Mouse (Mus musculus): ENCODE results near the gene Crybb2. TPM values are rescaled to one million over a fixed set of nuclear protein-coding genes. Genes with fewer than 3 reads are reported as not detected.
"Not testable (repeated sequence)": the region's sequence is repeated elsewhere in the genome, so short reads cannot be mapped to it uniquely, and the experiment has no call there.

The Crybb2 gene
- 0.17 TPM in 1 of 2 replicates, not detected in the other for polyA plus RNA-seq (2012; rRNA removed)

DNA sequence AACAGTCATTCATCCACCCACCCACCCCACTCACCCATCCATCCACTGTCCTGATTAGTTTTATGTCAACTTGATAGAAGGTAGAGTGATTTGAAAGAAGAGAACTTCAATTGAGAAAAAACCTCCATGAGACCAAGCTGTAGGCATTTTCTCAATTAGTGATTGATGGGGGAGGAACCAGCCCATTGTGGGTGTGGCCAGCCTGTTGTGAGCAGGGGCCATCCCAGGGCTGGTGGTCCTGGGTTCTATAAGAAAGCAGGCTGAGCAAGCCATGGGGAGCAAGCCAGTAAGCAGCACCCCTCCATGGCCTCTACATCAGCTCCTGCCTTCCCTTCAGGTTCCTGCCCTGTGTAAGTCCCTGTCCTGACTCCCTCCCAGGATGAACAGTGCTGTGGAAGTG, at the start of gene Crybb2:
Gene Crybb2 (minus strand): TSS at position 101 of the 400 bp plus-strand sequence.
- DNase-seq (ENCODE audit: low read depth, low spot score), result no peak

DNA sequence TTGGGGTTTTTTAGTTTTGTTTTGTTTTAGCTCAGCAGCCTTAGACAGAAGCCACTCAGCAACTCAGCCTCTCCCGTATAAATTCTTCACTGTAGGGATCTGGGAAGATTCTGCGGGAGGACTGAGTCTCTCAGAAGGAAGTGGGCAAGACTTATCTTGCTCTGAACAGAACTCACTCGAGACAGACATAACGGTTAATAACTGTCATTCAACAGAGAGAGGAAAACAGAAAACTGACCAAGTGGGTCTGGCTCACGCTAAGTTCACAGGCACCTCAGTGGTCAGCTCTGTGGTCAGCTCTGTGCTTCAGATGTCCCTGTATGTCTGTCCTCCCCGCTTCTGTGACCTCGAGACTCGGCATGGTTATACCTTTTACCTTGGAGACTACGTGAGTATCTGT, 49.4 kb upstream of the Crybb2 start:
- 71% methylated on average over 9 of the region's 9 CpGs for WGBS
- no peak for DNase-seq (ENCODE audit: low read depth, low spot score)

DNA sequence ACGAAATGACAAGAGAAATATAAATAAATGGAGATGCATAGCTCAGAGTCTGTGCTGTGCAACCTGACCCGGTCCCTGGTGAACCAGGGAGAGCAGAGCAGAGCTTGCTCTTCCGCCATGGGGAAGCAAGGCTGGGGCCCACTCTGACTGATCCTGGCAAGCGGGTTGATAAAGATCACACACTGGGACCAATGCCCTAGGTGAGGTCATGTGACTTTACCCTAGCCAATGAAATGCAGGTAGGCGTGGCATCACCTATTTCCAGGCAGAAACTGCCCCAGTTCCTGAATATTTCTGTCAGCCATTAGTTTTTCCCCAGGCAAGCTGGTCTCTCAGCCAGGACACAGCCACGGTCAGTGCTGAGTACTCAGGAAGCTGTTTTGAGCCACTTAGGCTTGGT, 48.8 kb upstream of the Crybb2 start:
- no peak for DNase-seq (ENCODE audit: low read depth, low spot score)
- WGBS, result 30% methylated on average over 6 of the region's 6 CpGs

DNA sequence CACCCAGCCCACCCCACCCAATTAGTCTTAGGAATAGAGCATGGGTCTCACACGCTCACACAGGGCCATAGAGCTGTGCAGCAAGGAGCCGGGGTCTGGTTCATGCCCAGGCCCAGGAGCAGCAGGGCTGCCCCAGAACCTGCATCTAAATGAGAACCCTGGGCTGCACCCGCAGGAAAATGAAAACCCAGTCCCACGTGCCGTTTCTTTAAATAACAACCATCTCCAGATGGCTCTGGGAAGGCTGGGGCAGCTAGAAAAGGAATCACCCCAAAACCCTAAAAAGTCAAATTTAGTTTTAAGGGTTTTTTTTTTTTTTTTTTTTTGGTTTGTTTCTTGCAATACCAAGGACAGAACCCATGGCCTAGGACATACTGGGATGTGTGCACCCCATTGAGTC, 47.4 kb upstream of the Crybb2 start:
- no peak for DNase-seq (ENCODE audit: low read depth, low spot score)
- 88% methylated on average over 5 of the region's 5 CpGs for WGBS

DNA sequence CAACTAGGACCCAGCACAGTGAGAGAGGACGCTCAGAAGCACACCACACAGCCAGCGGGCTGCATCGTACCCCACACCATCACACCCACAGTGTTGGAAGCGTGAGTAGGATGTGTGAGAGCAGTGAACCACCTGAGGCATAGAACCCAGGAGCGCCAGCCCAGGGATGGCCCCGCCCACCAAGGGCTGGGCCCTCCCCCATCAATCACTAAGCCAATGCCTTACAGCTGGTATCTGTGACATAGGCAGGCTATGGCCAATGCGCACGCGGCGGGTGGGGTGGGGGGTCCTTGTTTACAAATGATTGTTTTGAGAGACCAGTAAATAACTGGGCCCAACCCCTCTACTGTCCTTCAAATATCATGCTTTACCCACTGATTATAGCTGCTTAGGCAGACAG, 46.0 kb upstream of the Crybb2 start:
- no peak for DNase-seq (ENCODE audit: low read depth, low spot score)
- 82% methylated on average over 10 of the region's 10 CpGs for WGBS

DNA sequence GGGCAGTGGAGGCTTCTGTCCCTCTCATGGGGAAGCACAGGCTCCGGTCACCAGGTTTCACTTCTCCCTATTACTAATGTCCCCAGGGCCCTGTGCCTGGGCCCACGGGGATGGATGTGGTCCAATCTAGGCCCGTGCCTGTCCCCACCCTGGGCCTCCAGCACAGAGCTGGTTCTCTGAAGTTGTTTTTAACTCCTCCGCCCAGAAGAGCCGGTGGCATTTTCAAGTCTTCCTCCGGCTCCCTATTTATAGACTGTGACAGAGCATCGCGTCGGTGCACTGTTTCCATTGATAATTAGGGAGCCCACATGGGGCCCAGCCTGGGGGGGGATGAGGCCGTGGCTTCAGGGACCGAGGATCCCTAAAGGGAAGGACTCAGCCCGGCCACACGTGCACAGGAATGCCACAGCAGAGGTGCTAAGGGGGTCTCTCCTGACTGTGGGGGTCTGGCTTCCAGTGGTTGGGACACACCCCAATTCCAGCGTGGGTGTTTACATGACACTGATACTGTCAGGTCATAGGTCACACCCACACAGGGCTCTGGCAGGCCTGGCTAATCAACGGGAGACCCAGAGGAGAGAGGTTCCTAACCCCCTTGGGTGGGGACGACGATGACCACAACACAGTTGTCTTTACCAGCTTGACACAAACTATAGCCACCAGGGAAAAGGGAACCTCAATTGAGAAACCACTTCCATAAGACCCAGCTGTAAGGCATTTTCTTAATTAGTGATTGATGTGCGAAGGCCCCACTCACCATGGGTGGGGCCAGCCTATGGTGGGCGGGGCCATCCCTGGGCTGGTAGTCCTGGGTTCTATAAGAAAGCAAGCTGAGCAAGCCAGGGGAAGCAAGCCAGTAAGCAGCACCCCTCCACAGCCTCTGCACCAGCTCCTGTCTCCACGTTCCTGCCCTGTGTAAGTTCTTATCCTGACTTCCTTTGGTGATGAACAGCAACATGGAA, 44.6 kb upstream of the Crybb2 start:
- DNase-seq (ENCODE audit: low read depth, low spot score), result no peak
- WGBS, result 37% methylated on average over 20 of the region's 20 CpGs

DNA sequence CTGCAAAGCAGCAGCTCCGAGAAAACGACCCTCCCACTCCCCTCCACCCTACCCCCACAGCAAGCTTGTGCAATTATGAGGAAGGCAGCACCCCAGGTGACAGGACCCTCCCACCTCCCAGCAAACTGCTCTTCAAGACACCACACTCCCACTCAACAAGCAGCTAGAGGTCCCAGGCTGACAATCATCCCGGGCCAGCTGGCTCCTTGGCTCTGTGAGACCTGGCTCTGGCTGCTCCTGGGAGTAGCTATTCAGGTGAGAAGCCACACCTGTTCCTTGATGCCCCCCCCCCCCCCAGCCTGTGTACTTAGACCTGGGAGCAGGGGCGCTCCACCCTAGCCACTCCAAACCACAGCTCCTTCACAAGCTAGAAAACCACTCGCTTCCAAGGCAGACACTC, 43.2 kb upstream of the Crybb2 start:
- DNase-seq (ENCODE audit: low read depth, low spot score), result no peak
- WGBS, result 21% methylated on average over 5 of the region's 5 CpGs

DNA sequence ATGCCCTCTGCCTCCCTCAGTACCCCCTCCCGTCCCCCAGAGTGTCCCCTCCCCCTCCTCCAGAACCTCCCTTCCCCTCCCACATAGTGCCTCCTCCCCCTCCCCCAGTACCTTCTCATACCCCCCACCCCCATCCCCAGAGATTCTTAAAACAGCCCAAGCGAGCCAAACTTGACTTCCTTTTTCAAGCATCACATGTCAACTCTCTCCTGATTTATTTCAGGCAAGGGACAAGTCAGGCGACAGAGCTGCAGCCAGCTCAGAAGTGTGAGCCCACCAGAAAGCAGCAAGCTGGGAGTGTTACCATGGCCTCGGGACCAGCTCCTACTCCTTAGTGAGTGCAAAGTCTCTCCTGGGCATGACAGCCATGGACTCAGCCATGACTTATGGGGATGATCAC, 41.4 kb upstream of the Crybb2 start:
- 38% methylated on average over 4 of the region's 4 CpGs for WGBS
- no peak for DNase-seq (ENCODE audit: low read depth, low spot score)

DNA sequence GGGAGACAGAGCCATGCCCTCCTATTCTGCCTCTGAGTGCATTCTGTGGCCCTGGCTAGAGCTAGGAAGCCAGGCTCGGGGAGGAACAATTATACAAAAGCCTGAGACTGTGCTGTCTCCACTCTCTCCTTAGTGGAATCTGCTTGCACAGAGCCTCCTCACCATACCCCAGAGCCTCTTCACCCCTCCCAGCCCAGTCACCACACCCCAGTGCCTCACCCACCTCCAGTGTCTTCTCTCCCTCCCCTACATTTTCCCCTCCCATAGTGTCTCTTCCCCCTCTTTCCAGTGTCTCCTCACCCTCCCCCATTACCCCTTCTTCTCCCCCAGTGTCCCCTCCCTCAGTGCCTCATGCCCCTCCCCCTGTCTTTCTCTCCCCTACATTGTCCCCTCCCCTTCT, 41.0 kb upstream of the Crybb2 start:
- WGBS, result 31% methylated on average over 1 of the region's 1 CpGs
- DNase-seq (ENCODE audit: low read depth, low spot score), result no peak

DNA sequence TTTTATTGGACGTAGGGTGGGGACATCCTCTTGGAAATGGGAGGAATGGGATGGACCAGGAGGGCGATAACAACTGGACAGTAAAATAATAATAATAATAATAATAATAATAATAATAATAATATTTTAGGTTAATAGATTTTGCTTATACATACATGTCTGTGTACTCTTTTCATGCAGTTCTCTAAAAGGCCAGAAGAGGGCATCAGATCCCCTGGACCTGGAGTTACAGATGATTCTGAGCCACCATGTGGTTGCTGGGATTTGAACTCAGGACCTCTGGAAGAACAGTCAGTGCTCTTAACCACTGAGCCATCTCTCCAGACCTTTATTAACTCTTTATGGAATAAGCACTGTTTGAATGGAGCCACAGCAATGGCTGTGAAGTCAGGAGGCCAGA, 39.7 kb upstream of the Crybb2 start:
- not testable (repeated sequence) for DNase-seq (ENCODE audit: low read depth, low spot score)
- 75% methylated on average over 2 of the region's 2 CpGs for WGBS

DNA sequence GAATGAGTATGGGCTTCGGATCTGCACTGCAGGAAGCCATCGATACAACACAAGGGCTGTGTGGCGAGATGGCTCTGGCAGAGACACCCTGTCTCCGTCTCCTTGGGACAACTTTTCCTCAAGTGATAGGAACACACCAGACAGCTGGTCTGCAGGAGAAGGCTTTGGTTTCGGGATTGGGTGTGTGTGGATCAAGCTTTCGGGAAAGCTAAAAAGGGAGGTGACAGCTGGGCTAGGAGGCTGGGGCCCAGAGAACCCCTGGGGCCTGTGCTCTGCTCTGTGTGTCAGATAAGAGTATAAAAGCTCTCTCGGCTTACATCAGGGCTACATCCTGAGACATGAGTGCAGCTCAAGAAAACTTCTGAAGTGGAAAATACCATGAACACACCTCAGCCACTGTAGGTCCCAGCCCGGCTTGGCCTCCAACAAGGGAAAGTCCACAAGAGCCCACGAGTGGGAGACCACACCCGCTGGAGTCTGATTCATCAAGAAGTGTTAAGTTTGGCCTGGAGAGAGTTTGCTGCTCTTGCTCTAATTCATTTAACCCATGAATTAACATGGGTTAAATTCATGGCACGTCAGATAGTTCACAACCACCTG, 38.3 kb upstream of the Crybb2 start:
- DNase-seq (ENCODE audit: low read depth, low spot score), result no peak
- 74% methylated on average over 11 of the region's 11 CpGs for WGBS

DNA sequence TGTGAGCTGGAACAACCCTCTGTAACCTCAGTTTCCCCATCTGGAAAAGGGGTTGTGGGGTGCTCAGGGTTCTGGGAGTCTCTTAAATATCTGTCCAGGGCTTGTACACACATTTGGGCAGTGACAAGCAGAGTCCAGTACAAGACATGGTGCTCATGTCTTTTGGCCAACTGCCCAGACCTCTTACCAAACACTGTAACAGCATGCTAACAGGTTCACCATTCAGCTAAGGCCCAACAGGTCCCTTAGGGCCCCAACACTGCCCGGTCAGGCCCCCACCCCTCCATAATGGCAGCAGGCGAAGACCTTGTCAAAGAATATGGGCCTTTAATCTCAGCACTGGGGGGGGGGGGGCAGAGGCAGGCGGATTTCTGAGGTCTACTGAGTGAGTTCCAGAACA, 37.8 kb upstream of the Crybb2 start:
- 68% methylated on average over 3 of the region's 3 CpGs for WGBS
- DNase-seq (ENCODE audit: low read depth, low spot score), result no peak

DNA sequence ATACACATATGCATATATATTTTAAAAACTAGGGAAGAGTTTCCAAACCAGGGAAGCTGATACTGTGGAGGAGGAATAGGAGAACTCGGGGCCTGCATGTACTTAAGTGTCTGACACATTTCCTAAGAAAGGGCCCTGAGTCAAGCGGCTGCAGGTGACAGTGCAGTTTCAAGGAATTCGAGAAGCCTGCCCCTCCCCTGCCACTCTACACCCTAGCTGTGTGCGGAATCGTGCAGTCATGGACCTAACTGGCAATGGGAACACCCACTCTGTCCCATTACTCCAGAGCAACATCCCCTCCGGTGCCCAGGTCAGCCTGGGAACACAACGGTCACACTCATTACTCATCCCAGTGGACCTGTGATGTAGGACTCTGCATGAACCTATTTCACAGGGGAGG, 36.7 kb upstream of the Crybb2 start:
- no peak for DNase-seq (ENCODE audit: low read depth, low spot score)
- WGBS, result 73% methylated on average over 7 of the region's 7 CpGs

DNA sequence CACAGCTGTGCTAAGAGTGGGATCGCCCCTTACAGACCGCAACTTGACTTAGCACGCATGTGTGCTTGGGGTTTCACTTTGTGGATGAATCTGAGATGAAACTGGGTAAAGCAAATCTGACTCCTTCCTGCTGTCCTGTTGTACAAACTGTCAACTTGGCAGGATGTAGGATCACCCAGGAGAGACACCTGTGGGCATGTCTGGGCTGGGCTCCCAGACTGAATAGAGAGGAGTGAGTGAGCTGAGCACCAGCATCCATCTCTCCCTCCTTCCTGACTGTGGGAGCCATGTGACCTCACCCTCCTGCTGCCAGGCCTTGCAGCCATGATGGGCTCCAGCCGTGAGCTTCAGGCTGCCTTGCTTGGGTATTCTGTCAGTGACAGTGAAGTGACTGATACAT, 35.6 kb upstream of the Crybb2 start:
- 90% methylated on average over 4 of the region's 4 CpGs for WGBS
- DNase-seq (ENCODE audit: low read depth, low spot score), result no peak

DNA sequence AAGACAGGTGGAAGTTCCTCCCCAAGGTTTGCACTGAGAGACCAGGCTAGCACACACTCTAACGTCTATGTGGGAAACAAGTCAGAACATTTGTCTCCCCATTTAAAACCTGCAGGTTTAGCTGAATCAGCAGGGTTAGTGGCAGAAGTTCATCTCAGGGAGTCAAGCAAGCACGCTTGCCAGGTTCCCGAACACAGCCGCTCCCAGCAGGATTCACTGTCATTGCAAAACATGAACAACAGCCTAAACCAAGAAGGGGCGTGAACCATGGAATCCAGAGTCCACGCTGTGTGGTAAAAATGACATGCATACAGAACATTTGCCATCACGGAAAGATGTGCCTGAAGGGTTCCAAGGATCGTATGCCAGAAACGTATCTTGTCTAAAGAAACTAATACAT, 35.1 kb upstream of the Crybb2 start:
- 56% methylated on average over 9 of the region's 9 CpGs for WGBS
- no peak for DNase-seq (ENCODE audit: low read depth, low spot score)

DNA sequence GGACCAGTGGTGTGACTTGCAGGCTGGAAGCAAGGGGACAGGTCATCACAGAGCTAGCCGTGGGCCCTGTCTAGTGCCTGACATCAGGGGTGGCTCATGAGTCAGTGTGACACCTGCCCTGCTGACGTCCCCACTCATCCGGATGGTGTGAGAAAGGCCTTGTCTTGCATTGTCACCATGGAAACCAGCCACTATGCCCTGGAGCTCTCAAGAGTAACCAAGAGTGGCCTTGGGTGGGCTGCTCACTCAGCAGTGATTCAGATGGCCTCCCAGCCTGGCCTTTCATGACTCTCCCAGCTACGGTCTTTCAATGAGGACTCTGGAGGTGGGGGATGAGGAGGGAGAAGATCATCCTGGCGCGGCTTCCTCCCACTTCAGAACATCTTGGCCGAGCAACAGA, 32.5 kb upstream of the Crybb2 start:
- DNase-seq (ENCODE audit: low read depth, low spot score), result no peak
- 82% methylated on average over 7 of the region's 7 CpGs for WGBS

DNA sequence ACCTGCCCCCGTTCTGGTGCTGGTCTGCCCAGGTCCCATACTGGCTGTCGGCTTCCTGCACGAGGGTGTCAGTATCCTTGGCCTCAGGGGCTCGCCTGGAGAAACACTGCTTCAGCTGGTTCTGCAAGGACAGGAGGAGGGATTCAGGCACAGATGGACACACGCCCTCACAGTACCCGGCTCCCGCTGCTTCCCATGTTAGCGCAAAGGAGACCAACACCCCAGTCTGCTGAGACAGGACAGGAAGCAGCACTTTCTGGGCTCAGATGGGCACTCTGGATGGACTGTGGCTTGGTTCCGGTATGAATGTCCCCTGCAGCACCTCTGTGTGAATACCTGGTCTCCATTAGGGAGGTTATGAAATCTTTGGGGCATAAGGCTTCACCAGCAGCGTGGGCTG, 31.5 kb upstream of the Crybb2 start:
- WGBS, result 81% methylated on average over 10 of the region's 10 CpGs
- DNase-seq (ENCODE audit: low read depth, low spot score), result no peak

DNA sequence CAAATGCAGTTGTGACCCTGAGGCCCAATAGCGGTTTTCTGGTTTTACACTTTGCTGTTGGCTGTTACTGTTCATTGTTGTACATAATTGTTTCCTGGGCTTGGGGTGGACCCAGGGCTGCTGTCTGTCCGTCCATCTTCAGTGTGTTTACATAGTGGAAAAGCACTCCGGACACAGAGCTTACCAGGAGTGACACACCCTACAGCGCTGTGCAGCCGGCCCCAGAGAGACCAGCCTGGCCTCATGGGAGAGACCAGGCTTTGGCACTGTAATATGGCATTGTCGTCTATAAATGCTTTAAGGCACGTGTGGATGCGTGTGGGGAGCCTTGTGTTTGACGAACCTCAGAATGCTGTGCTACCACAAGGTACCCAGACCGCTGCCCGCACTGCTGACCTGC, 30.5 kb upstream of the Crybb2 start:
- DNase-seq (ENCODE audit: low read depth, low spot score), result no peak
- 60% methylated on average over 11 of the region's 11 CpGs for WGBS

DNA sequence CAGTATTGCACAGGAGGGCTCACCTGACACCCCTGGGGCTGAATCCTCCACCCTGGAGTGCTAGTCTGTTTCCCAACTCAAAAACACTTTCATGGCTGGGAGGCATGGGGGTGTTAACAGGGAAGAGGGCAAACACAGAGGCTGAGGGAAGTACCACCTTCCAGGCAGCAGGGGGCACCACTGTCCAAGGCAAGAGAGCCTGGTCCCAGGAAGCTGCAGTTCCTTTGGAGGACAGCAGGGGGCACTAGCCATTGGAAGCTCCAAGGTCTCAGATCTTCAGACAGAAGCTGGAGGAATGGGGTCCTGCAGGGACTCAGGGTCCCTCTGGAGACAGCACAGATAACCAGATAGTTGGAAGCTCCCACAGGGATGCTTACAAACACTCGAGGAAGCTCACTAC, 29.6 kb upstream of the Crybb2 start:
- DNase-seq (ENCODE audit: low read depth, low spot score), result no peak
- 10% methylated on average over 1 of the region's 1 CpGs for WGBS

DNA sequence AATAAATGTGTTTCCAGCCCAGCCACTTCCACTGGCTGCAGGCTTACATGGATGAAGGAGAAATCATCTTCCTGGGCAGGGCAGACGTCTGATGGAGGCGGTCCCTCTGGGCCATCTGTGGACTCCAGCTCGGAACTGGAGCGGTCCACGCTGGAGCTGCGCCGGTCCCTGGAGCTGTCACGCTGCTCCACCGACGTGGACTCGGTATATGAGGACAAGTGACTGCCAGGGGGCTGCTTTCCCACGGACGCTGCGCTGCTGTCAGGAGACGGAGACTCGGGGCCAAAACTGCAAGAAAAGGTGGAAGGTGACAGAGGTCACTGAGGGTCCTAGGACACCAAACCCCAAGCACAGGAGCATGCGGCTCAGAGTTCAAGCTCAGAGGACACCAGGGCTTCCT, 27.6 kb upstream of the Crybb2 start:
- 95% methylated on average over 17 of the region's 17 CpGs for WGBS

DNA sequence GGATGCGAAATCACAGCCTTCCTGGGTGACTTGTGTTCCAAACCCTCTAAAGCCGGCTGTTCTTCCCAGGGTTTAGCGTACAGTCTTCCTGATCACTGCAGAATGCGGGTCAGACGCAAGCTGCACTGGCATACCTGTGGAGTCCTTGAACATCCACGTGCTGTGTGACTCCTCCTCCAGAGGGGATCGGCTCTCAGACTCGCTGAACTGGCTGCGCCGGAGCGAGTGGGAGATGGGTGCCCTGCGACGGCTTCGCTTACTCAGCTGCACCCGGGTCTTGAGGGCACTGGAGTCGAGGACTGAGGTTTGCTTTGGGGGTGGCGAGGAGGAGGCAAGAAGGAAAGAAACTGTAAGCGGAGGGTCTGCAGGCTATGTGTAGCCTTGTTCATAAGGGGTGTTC, 25.5 kb upstream of the Crybb2 start:
- DNase-seq (ENCODE audit: low read depth, low spot score), result no peak
- 90% methylated on average over 18 of the region's 18 CpGs for WGBS

More for the DNA sequence above, 27.6 kb upstream of the Crybb2 start:
- DNase-seq (ENCODE audit: low read depth, low spot score), result no peak
